Mouse (Mus musculus) heart, embryonic 12.5 days (tissue): ENCODE data around the gene Mrpl11. TPM values are rescaled to one million over a fixed set of nuclear protein-coding genes. Genes with fewer than 3 reads are reported as not detected.

Experiments used
- polyA plus RNA-seq: library from polyadenylated mRNA; unstranded; fragments of >200 nt; fragmentation: Nextera tagmentation; extraction: Ambion mirVana; gene quantifications from 2 replicates; pipeline ENCODE4 v1.2.1, GENCODE M21; 2016

Mrpl11 gene
- polyA plus RNA-seq, 1 experiment from 2014 or later, result 104 TPM

Other genes starting within 250 kb of the Mrpl11 start
- gene Rbm4b, start 205.7 kb upstream of the Mrpl11 start, polyA plus RNA-seq, result 36.2 and 41.2 TPM in 2 replicates
- 39.8 and 46.8 TPM in 2 replicates for gene Rbm4, start 168.2 kb upstream of the Mrpl11 start, polyA plus RNA-seq
- gene Gm21992, start 150.5 kb upstream of the Mrpl11 start, polyA plus RNA-seq, result 27.0 and 29.6 TPM in 2 replicates
- 59.8 and 64.5 TPM in 2 replicates for gene Rbm14, start 150.5 kb upstream of the Mrpl11 start, polyA plus RNA-seq
- gene Ccs, start 122.8 kb upstream of the Mrpl11 start, polyA plus RNA-seq, result 33.9 and 34.5 TPM in 2 replicates
- 0.05 TPM in 1 of 2 replicates, not detected in the other for gene Ccdc87, start 122.8 kb upstream of the Mrpl11 start, polyA plus RNA-seq
- gene Ctsf, start 107.0 kb upstream of the Mrpl11 start, polyA plus RNA-seq, result 36.2 and 41.1 TPM in 2 replicates
- gene Actn3, start 84.2 kb upstream of the Mrpl11 start, polyA plus RNA-seq, result 4.1 and 4.2 TPM in 2 replicates
- gene Zdhhc24, start 83.5 kb upstream of the Mrpl11 start, polyA plus RNA-seq, result 9.6 TPM in 2 replicates
- gene Bbs1, start 55.5 kb upstream of the Mrpl11 start, polyA plus RNA-seq, result 2.8 and 3.4 TPM in 2 replicates
- 108 and 110 TPM in 2 replicates for gene Dpp3, start 33.9 kb upstream of the Mrpl11 start, polyA plus RNA-seq
- 0.46 and 0.92 TPM in 2 replicates for gene Peli3, start 19.0 kb upstream of the Mrpl11 start, polyA plus RNA-seq
- 0.08 and 0.13 TPM in 2 replicates for gene Npas4, start 28.2 kb downstream of the Mrpl11 start, polyA plus RNA-seq
- 8.7 and 9.9 TPM in 2 replicates for gene Slc29a2, start 61.7 kb downstream of the Mrpl11 start, polyA plus RNA-seq
- 48.2 and 49.1 TPM in 2 replicates for gene B4gat1, start 76.7 kb downstream of the Mrpl11 start, polyA plus RNA-seq
- gene AC124502.3, start 76.7 kb downstream of the Mrpl11 start, polyA plus RNA-seq, result 1.6 and 2.0 TPM in 2 replicates
- gene Brms1, start 79.2 kb downstream of the Mrpl11 start, polyA plus RNA-seq, result 28.1 and 28.3 TPM in 2 replicates
- 4.7 and 6.2 TPM in 2 replicates for gene Rin1, start 88.3 kb downstream of the Mrpl11 start, polyA plus RNA-seq
- 21.4 and 23.0 TPM in 2 replicates for gene Cd248, start 105.9 kb downstream of the Mrpl11 start, polyA plus RNA-seq
- 4.4 TPM in 2 replicates for gene Tmem151a, start 123.4 kb downstream of the Mrpl11 start, polyA plus RNA-seq
- 76.0 and 82.8 TPM in 2 replicates for gene Yif1a, start 126.4 kb downstream of the Mrpl11 start, polyA plus RNA-seq
- 5.9 and 7.0 TPM in 2 replicates for gene Cnih2, start 136.4 kb downstream of the Mrpl11 start, polyA plus RNA-seq
- gene Rab1b, start 144.9 kb downstream of the Mrpl11 start, polyA plus RNA-seq, result 218 and 226 TPM in 2 replicates
- gene Klc2, start 156.4 kb downstream of the Mrpl11 start, polyA plus RNA-seq, result 24.0 and 28.6 TPM in 2 replicates